Mouse (Mus musculus) MEL (cell line): Measurements from ENCODE around the gene Bex4. TPM values are rescaled to one million over a fixed set of nuclear protein-coding genes. Genes with fewer than 3 reads are reported as not detected.

Experiments
- DNase-seq: peaks from one replicate; pipeline ENCODE4 v3.0.0; 2011; ENCODE audit warnings: low read depth, low spot score
- H3K27ac ChIP-seq: 2 replicates; pipeline ENCODE4 v1.5.1; 2012; ENCODE audit warnings: low read depth, mild to moderate bottlenecking, control low read depth, low read length, moderate library complexity; ENCODE audit not compliant: control insufficient read depth
- H3K27me3 ChIP-seq, 2 experiments: fragments of 150-350 bp in 1 of 2; sonication (generic) in 1 of 2; 2 replicates each; pipeline ENCODE4 v1.6.1; 2012; ENCODE audit warnings: low read length in 2 of 2, mild to moderate bottlenecking in 2 of 2, improper control_type of control experiment in 1 of 2, moderate library complexity in 1 of 2; ENCODE audit not compliant: insufficient read depth in 2 of 2, control insufficient read depth in 1 of 2
- H3K36me3 ChIP-seq, 2 experiments: 2 replicates each; pipeline ENCODE4 v1.6.1; 2012 to 2014; ENCODE audit warnings: low read length in 2 of 2, improper control_type of control experiment in 1 of 2, inconsistent platforms in 1 of 2, mild to moderate bottlenecking in 1 of 2; ENCODE audit not compliant: insufficient read depth in 2 of 2, control insufficient read depth in 1 of 2
- H3K4me1 ChIP-seq, 2 experiments: fragments of 150-350 bp in 1 of 2; sonication (generic) in 1 of 2; 2 replicates each; pipeline ENCODE4 v1.6.1; 2012; ENCODE audit warnings: low read length in 2 of 2, improper control_type of control experiment in 1 of 2, mild to moderate bottlenecking in 1 of 2; ENCODE audit not compliant: insufficient read depth in 2 of 2, control insufficient read depth in 1 of 2
- H3K4me3 ChIP-seq, 2 experiments: fragments of 150-350 bp in 1 of 2; sonication (generic) in 1 of 2; 2 replicates each; pipeline ENCODE4 v1.5.1; 2012; ENCODE audit warnings: low read depth in 2 of 2, low read length in 2 of 2, mild to moderate bottlenecking in 2 of 2, moderate library complexity in 2 of 2, control low read depth in 1 of 2, improper control_type of control experiment in 1 of 2; ENCODE audit not compliant: control insufficient read depth in 1 of 2, insufficient read depth in 1 of 2
- H3K79me2 ChIP-seq: 2 replicates; pipeline ENCODE4 v1.6.1; 2012; ENCODE audit warnings: mild to moderate bottlenecking, low read length, moderate library complexity; ENCODE audit not compliant: control insufficient read depth, poor library complexity, insufficient read depth
- H3K9ac ChIP-seq: 2 replicates; pipeline ENCODE4 v1.6.1; 2012; ENCODE audit warnings: low read depth, mild to moderate bottlenecking, control low read depth, low read length, moderate library complexity; ENCODE audit not compliant: control insufficient read depth, poor library complexity, severe bottlenecking
- H3K9me3 ChIP-seq: fragments of 150-350 bp; sonication (generic); replicated peaks from 2 replicates; pipeline ENCODE4 v1.6.1; 2012; ENCODE audit warnings: mild to moderate bottlenecking, low read length, improper control_type of control experiment, moderate library complexity; ENCODE audit not compliant: insufficient read depth
- BHLHE40 ChIP-seq: IDR thresholded peaks from 2 replicates; pipeline ENCODE4 v1.6.1; 2012; ENCODE audit warnings: low read depth, mild to moderate bottlenecking, inconsistent platforms, low read length, improper control_type of control experiment, borderline replicate concordance
- CHD1 ChIP-seq: IDR thresholded peaks from 2 replicates; pipeline ENCODE4 v1.6.1; 2012; ENCODE audit warnings: low read depth, mild to moderate bottlenecking, inconsistent platforms, low read length, improper control_type of control experiment
- CHD2 ChIP-seq: IDR thresholded peaks from 2 replicates; pipeline ENCODE4 v1.6.1; 2011; ENCODE audit warnings: low read length, improper control_type of control experiment
- CTCF ChIP-seq, 3 experiments: IDR thresholded peaks in 2 of 3; conservative IDR thresholded peaks in 1 of 3; 2 replicates each; pipeline ENCODE4 v1.5.1; 2011 to 2012; ENCODE audit warnings: low read length in 3 of 3, low read depth in 2 of 3, mild to moderate bottlenecking in 2 of 3, improper control_type of control experiment in 1 of 3, inconsistent platforms in 1 of 3, mixed read lengths in 1 of 3, moderate library complexity in 1 of 3; ENCODE audit not compliant: control insufficient read depth in 1 of 3, insufficient read depth in 1 of 3, poor library complexity in 1 of 3, severe bottlenecking in 1 of 3
- E2F4 ChIP-seq: IDR thresholded peaks from 2 replicates; pipeline ENCODE4 v1.6.1; 2011; ENCODE audit warnings: low read depth, low read length, improper control_type of control experiment, borderline replicate concordance
- ELF1 ChIP-seq: IDR thresholded peaks from 2 replicates; pipeline ENCODE4 v1.6.1; 2014; ENCODE audit warnings: low read depth, mild to moderate bottlenecking, inconsistent platforms, low read length, improper control_type of control experiment, moderate library complexity
- EP300 ChIP-seq, 2 experiments: IDR thresholded peaks; 2 replicates each; pipeline ENCODE4 v1.6.1; 2011; ENCODE audit warnings: improper control_type of control experiment in 2 of 2, low read length in 2 of 2, low read depth in 1 of 2, mild to moderate bottlenecking in 1 of 2
- ETS1 ChIP-seq: IDR thresholded peaks from 2 replicates; pipeline ENCODE4 v1.6.1; 2012; ENCODE audit warnings: low read depth, mild to moderate bottlenecking, inconsistent platforms, low read length, improper control_type of control experiment, moderate library complexity
- GABPA ChIP-seq: IDR thresholded peaks from 2 replicates; pipeline ENCODE4 v1.6.1; 2012; ENCODE audit warnings: low read depth, mild to moderate bottlenecking, inconsistent platforms, low read length, improper control_type of control experiment, moderate library complexity
- HCFC1 ChIP-seq: IDR thresholded peaks from 2 replicates; pipeline ENCODE4 v1.6.1; 2012; ENCODE audit warnings: low read depth, mild to moderate bottlenecking, inconsistent platforms, low read length, improper control_type of control experiment, moderate library complexity
- MAFK ChIP-seq: IDR thresholded peaks from 2 replicates; pipeline ENCODE4 v1.6.1; 2011; ENCODE audit warnings: low read depth, mild to moderate bottlenecking, low read length, improper control_type of control experiment, borderline replicate concordance
- MEF2A ChIP-seq: IDR thresholded peaks from 2 replicates; pipeline ENCODE4 v1.6.1; 2014; ENCODE audit warnings: low read depth, mild to moderate bottlenecking, inconsistent platforms, low read length, improper control_type of control experiment; ENCODE audit not compliant: poor library complexity, insufficient replicate concordance, severe bottlenecking; ENCODE audit errors: extremely low read depth
- MXI1 ChIP-seq: IDR thresholded peaks from 2 replicates; pipeline ENCODE4 v1.6.1; 2011; ENCODE audit warnings: mild to moderate bottlenecking, low read depth, low read length, improper control_type of control experiment
- NELFE ChIP-seq: IDR thresholded peaks from 2 replicates; pipeline ENCODE4 v1.6.1; 2011; ENCODE audit warnings: low read depth, low read length, improper control_type of control experiment
- POLR2AphosphoS2 ChIP-seq: IDR thresholded peaks from 2 replicates; pipeline ENCODE4 v1.6.1; 2011; ENCODE audit warnings: low read length, improper control_type of control experiment
- RCOR1 ChIP-seq: IDR thresholded peaks from 2 replicates; pipeline ENCODE4 v1.6.1; 2012; ENCODE audit warnings: low read depth, mild to moderate bottlenecking, inconsistent platforms, low read length, improper control_type of control experiment
- SIN3A ChIP-seq: IDR thresholded peaks from 2 replicates; pipeline ENCODE4 v1.6.1; 2012; ENCODE audit warnings: low read length, improper control_type of control experiment, inconsistent platforms
- SMC3 ChIP-seq: IDR thresholded peaks from 2 replicates; pipeline ENCODE4 v1.6.1; 2011; ENCODE audit warnings: low read depth, low read length, improper control_type of control experiment
- TAL1 ChIP-seq: IDR thresholded peaks from 2 replicates; pipeline ENCODE4 v1.6.1; 2012; ENCODE audit warnings: mild to moderate bottlenecking, inconsistent platforms, low read length, moderate library complexity, mixed read lengths
- ZC3H11A ChIP-seq: IDR thresholded peaks from 2 replicates; pipeline ENCODE4 v1.6.1; 2012; ENCODE audit warnings: low read depth, mild to moderate bottlenecking, inconsistent platforms, low read length, improper control_type of control experiment
- ZKSCAN1 ChIP-seq: IDR thresholded peaks from 2 replicates; pipeline ENCODE4 v1.6.1; 2012; ENCODE audit warnings: low read depth, mild to moderate bottlenecking, inconsistent platforms, low read length, improper control_type of control experiment, moderate library complexity
- ZNF384 ChIP-seq: IDR thresholded peaks from 2 replicates; pipeline ENCODE4 v1.6.1; 2012; ENCODE audit warnings: low read depth, mild to moderate bottlenecking, inconsistent platforms, low read length, improper control_type of control experiment
- polyA plus RNA-seq, 2 experiments: library from polyadenylated mRNA; stranded (reverse) in 1 of 2; unstranded in 1 of 2; fragments of >175 nt in 1 of 2; fragments of >200 nt in 1 of 2; gene quantifications; 2 replicates each; pipeline versions ENCODE4 v1.2.1 to v1.2.4; 2012; ENCODE audit warnings: low replicate concordance in 2 of 2, low read depth in 1 of 2; ENCODE audit not compliant: insufficient read length in 2 of 2, insufficient read depth in 1 of 2, missing spikeins in 1 of 2
- total RNA-seq: library from RNA; depleted of rRNA; stranded (reverse); fragments of 300-350 nt; gene quantifications from 2 replicates; pipeline ENCODE4 v1.2.3, GENCODE M21; 2012

The Bex4 gene
- total and polyA plus RNA-seq, 3 experiments = 219 to 412 TPM; not detected in 1

GRCm38 (mm10) chrX:136172118-136172551 is 33.3 kb downstream of the Bex4 start, which contains the start of gene Tceal8 (continued):
- TF ChIP-seq HCFC1 (peak; percentile 80), POLR2AphosphoS2 (peak; percentile 85; the same call in 1 of the 2 replicates), SMC3 (no peak), EP300 (IDR thresholded peaks at IDR 0.05; ENCODE audit: low read depth in 1 of 2, low read length in 2 of 2) (peak in 1 of 2 experiments; percentile 35; a peak in 1 of 4 replicates), CTCF (IDR thresholded peaks at IDR 0.05 in 2 of 3, conservative IDR thresholded peaks at IDR 0.05 in 1 of 3; ENCODE audit: control insufficient read depth in 1 of 3, insufficient read depth in 1 of 3, low read depth in 2 of 3, low read length in 3 of 3, poor library complexity in 1 of 3, severe bottlenecking in 1 of 3) (no peak), ELF1 (no peak; the same call in 1 of the 2 replicates), MAFK (no peak), ZKSCAN1 (no peak), ZC3H11A (no peak), ZNF384 (no peak), BHLHE40 (peak; percentile 94), NELFE (peak; percentile 84), TAL1 (no peak)

GRCm38 (mm10) chrX:136172786-136173185 is 34.0 kb downstream of the Bex4 start:
- Histone ChIP-seq H3K9me3 (no peaks in the 10 kb centered on the region), H3K79me2 (no peaks in the 10 kb centered on the region; the same call in 1 of the 2 replicates), H3K4me3 (peak overlapping the region in 1 of 2 experiments; percentile 75; a peak in 1 of 4 replicates), H3K9ac (no peak overlapping the region), H3K27me3 (peaks cover 0 to 3% of the 10 kb centered on the region in 2 experiments; a peak in 3 of 4 replicates), H3K36me3 (peaks cover 0 to 5% of the 10 kb centered on the region in 2 experiments; a peak in 2 of 4 replicates), H3K4me1 (peaks cover 0 to 4% of the 10 kb centered on the region in 2 experiments; a peak in 1 of 4 replicates), H3K27ac (no peak overlapping the region)
- no peak for DNase-seq
- TF ChIP-seq CHD1 = no peak
- TF ChIP-seq POLR2AphosphoS2 = no peak
- no peak for TF ChIP-seq MEF2A
- TF ChIP-seq RCOR1 = no peak
- TF ChIP-seq BHLHE40 = no peak
- TF ChIP-seq HCFC1 = no peak
- no peak for TF ChIP-seq E2F4
- TF ChIP-seq SIN3A = no peak
- no peak for TF ChIP-seq NELFE
- no peak for TF ChIP-seq CTCF (IDR thresholded peaks at IDR 0.05 in 2 of 3, conservative IDR thresholded peaks at IDR 0.05 in 1 of 3; ENCODE audit: control insufficient read depth in 1 of 3, insufficient read depth in 1 of 3, low read depth in 2 of 3, low read length in 3 of 3, poor library complexity in 1 of 3, severe bottlenecking in 1 of 3)
- TF ChIP-seq CHD2 = no peak
- no peak for TF ChIP-seq MAFK
- no peak for TF ChIP-seq ZNF384
- no peak for TF ChIP-seq MXI1
- TF ChIP-seq GABPA = no peak
- no peak for TF ChIP-seq ETS1
- TF ChIP-seq ELF1 = no peak
